Mouse (Mus musculus) ovary, postnatal 14 days (tissue): ENCODE measurements around the gene Chst10.

Experiments used
- DNase-seq: peaks from one replicate; pipeline ENCODE4 v3.0.0; 2022; ENCODE audit warnings: low spot score

The Chst10 gene

GRCm38 (mm10) chr1:38897431-38898248 is at the start of gene Chst10:
Chst10 (minus strand) TSS chr1:38898161.
- DNase-seq, result peak; percentile 46

GRCm38 (mm10) chr1:38939608-38940007 is 41.6 kb upstream of the Chst10 start:
- DNase-seq, result peak; percentile 21

- DNase-seq, result no peak
Observed at GRCm38 (mm10) chr1:38938849-38939248, 40.9 kb upstream of the Chst10 start, which contains the start of gene Nms. Nms (plus strand) TSS chr1:38939149.

- peak; percentile 3 for DNase-seq
Observed at GRCm38 (mm10) chr1:38936780-38937179, 38.8 kb upstream of the Chst10 start.

GRCm38 (mm10) chr1:38934668-38935067 is 36.7 kb upstream of the Chst10 start:
- DNase-seq, result peak; percentile 0

- DNase-seq, result no peak
Observed at GRCm38 (mm10) chr1:38930767-38931166, 32.8 kb upstream of the Chst10 start.

GRCm38 (mm10) chr1:38929468-38929867 is 31.5 kb upstream of the Chst10 start:
- no peak for DNase-seq

GRCm38 (mm10) chr1:38928996-38929395 is 31.0 kb upstream of the Chst10 start:
- DNase-seq, result no peak

- no peak for DNase-seq
Observed at GRCm38 (mm10) chr1:38903985-38904384, 6.0 kb upstream of the Chst10 start.

GRCm38 (mm10) chr1:38902571-38902970 is 4.6 kb upstream of the Chst10 start:
- no peak for DNase-seq

GRCm38 (mm10) chr1:38893081-38893480 is 4.9 kb downstream of the Chst10 start:
- DNase-seq, result no peak

GRCm38 (mm10) chr1:38891444-38891843 is 6.5 kb downstream of the Chst10 start:
- DNase-seq, result no peak

GRCm38 (mm10) chr1:38888803-38889202 is 9.2 kb downstream of the Chst10 start:
- DNase-seq, result no peak

GRCm38 (mm10) chr1:38887011-38887410 is 10.9 kb downstream of the Chst10 start:
- no peak for DNase-seq

- DNase-seq, result no peak
Observed at GRCm38 (mm10) chr1:38886602-38887001, 11.4 kb downstream of the Chst10 start.

- no peak for DNase-seq
Observed at GRCm38 (mm10) chr1:38885956-38886355, 12.0 kb downstream of the Chst10 start.

- no peak for DNase-seq
Observed at GRCm38 (mm10) chr1:38883766-38884165, 14.2 kb downstream of the Chst10 start.

- no peak for DNase-seq
Observed at GRCm38 (mm10) chr1:38882746-38883145, 15.2 kb downstream of the Chst10 start.

GRCm38 (mm10) chr1:38881366-38881765 is 16.6 kb downstream of the Chst10 start:
- DNase-seq, result no peak

- DNase-seq, result no peak
Observed at GRCm38 (mm10) chr1:38876671-38877382, 21.1 kb downstream of the Chst10 start.

- no peak for DNase-seq
Observed at GRCm38 (mm10) chr1:38873911-38874310, 24.1 kb downstream of the Chst10 start.

- no peak for DNase-seq
Observed at GRCm38 (mm10) chr1:38871834-38872233, 26.1 kb downstream of the Chst10 start.
